Mouse (Mus musculus) kidney, embryonic 15.5 days (tissue): ENCODE data around the gene Abcc5. TPM values are rescaled to one million over a fixed set of nuclear protein-coding genes. Genes with fewer than 3 reads are reported as not detected.

Source experiments
- ATAC-seq: fragments of 200-750 bp; cut with Nextera tagmentation; replicated peaks from 2 replicates; pipeline ENCODE4 v1.8.0; 2017; ENCODE audit warnings: moderate TSS enrichment; ENCODE audit not compliant: low FRiP score
- H3K27ac ChIP-seq: fragments of 300-500 bp; sonication (generic); 2 replicates; pipeline ENCODE4 v1.5.1; 2015; ENCODE audit warnings: mild to moderate bottlenecking, inconsistent platforms
- H3K27me3 ChIP-seq: fragments of 300-500 bp; sonication (generic); 2 replicates; pipeline ENCODE4 v1.6.1; 2015; ENCODE audit warnings: inconsistent platforms
- H3K36me3 ChIP-seq: fragments of 300-500 bp; sonication (generic); 2 replicates; pipeline ENCODE4 v1.6.1; 2015; ENCODE audit warnings: inconsistent platforms
- H3K4me1 ChIP-seq: fragments of 300-500 bp; sonication (generic); 2 replicates; pipeline ENCODE4 v1.6.1; 2015; ENCODE audit warnings: inconsistent platforms
- H3K4me2 ChIP-seq: fragments of 300-500 bp; sonication (generic); 2 replicates; pipeline ENCODE4 v1.6.1; 2015; ENCODE audit warnings: moderate library complexity, mild to moderate bottlenecking, inconsistent platforms
- H3K4me3 ChIP-seq: fragments of 300-500 bp; sonication (generic); replicated peaks from 2 replicates; pipeline ENCODE4 v1.5.1; 2015; ENCODE audit warnings: mild to moderate bottlenecking, inconsistent platforms
- H3K9ac ChIP-seq: fragments of 300-500 bp; sonication (generic); 2 replicates; pipeline ENCODE4 v1.6.1; 2015; ENCODE audit warnings: mild to moderate bottlenecking, inconsistent platforms
- H3K9me3 ChIP-seq: fragments of 300-500 bp; sonication (generic); replicated peaks from 2 replicates; pipeline ENCODE4 v1.6.1; 2016; ENCODE audit warnings: inconsistent platforms
- WGBS: fragments of 180-500 bp; shearing (Covaris S2); methylation state at CpG from one replicate; pipeline ENCODE4 v1.1.7; 2015; ENCODE audit warnings: mixed read lengths; 5-methylcytosine and 5-hydroxymethylcytosine counted together
- polyA plus RNA-seq: library from polyadenylated mRNA; unstranded; fragments of >200 nt; fragmentation: Nextera tagmentation; extraction: Ambion mirVana; gene quantifications from 2 replicates; pipeline ENCODE4 v1.2.1, GENCODE M21; 2015

Gene Abcc5
- polyA plus RNA-seq, 1 experiment from 2014 or later: 63.1 TPM

- Histone ChIP-seq H3K27ac (no peak overlapping the region), H3K9me3 (no peaks in the 10 kb centered on the region), H3K4me2 (no peak overlapping the region), H3K4me3 (no peak overlapping the region), H3K36me3 (peaks cover 52% of the 10 kb centered on the region), H3K27me3 (no peaks in the 10 kb centered on the region), H3K4me1 (no peaks in the 10 kb centered on the region), H3K9ac (no peak overlapping the region)
- 95% methylated on average over 3 of the region's 3 CpGs for WGBS
- no peak for ATAC-seq
Measured at GRCm38 (mm10) chr16:20338616-20339015, 87.6 kb downstream of the Abcc5 start.

DNA sequence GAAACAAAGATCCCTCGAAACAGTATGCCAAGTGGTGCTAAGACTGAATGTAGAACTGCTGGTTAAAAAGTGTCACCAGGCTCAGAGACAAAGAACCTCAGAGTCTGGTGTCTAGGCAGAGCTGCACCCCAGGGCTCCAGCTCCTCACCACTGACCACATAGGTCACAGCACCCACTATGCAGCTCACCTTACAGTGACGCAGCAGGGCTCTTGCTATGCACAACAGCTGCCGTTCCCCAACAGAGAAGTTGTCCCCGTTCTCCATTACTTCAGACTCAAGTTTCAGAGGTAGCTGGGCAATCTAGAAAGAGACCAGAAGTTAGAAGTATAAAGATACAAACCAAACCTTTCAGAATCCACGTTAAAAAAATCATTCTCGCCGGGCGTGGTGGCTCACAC lies 91.3 kb downstream of the Abcc5 start:
- no peaks in the 10 kb centered on the region for H3K9me3 ChIP-seq
- no peak overlapping the region for H3K27ac ChIP-seq
- ATAC-seq: no peak
- H3K4me3 ChIP-seq: no peak overlapping the region
- no peaks in the 10 kb centered on the region for H3K4me1 ChIP-seq
- peaks cover 66% of the 10 kb centered on the region for H3K36me3 ChIP-seq
- H3K9ac ChIP-seq: no peak overlapping the region
- WGBS: 95% methylated on average over 8 of the region's 8 CpGs
- no peak overlapping the region for H3K4me2 ChIP-seq
- no peaks in the 10 kb centered on the region for H3K27me3 ChIP-seq

- Histone ChIP-seq H3K4me1 (no peaks in the 10 kb centered on the region), H3K36me3 (peaks cover 25% of the 10 kb centered on the region), H3K27ac (no peak overlapping the region), H3K4me3 (no peak overlapping the region), H3K27me3 (no peaks in the 10 kb centered on the region), H3K9ac (no peak overlapping the region), H3K9me3 (no peaks in the 10 kb centered on the region), H3K4me2 (no peak overlapping the region)
- no peak for ATAC-seq
- 90% methylated on average over 5 of the region's 5 CpGs for WGBS
Measured at GRCm38 (mm10) chr16:20328306-20328705, 97.9 kb downstream of the Abcc5 start.

DNA sequence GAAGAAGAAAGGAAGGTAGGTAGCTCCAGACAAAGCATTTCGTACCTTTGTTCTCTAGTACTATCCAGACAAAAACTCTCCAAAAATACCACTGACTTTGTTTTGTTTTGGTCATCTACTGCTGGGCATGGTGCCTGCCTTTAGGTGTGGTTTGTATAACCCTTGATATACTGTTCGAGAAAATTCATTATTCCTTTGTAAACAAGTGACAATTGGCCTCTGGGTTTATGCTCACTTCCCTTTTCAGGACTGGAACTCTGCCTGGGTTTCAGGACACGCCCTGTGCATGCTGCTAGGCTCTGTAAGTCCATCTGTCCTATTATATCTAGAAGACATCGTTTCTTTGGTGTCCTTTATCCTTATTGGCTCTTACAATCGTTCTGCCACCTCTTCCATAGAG lies 100.9 kb downstream of the Abcc5 start, which contains the start of gene Cyp2ab1:
TSS of gene Cyp2ab1 (minus strand) at position 119 of the 400 bp plus-strand sequence.
- Histone ChIP-seq H3K27me3 (no peaks in the 10 kb centered on the region), H3K27ac (no peak within 1 kb of the TSS), H3K36me3 (0 out of 2 replicates have a peak, but pooled peaks cover 5% of the 10 kb centered on the region), H3K4me2 (no peak within 1 kb of the TSS), H3K9ac (no peak within 1 kb of the TSS), H3K9me3 (no peaks in the 10 kb centered on the region), H3K4me3 (no peak within 1 kb of the TSS), H3K4me1 (no peaks in the 10 kb centered on the region)
- ATAC-seq: no peak
- 72% methylated on average over 5 of the region's 5 CpGs for WGBS

- Histone ChIP-seq H3K4me3 (no peak overlapping the region), H3K9me3 (no peaks in the 10 kb centered on the region), H3K4me2 (no peak overlapping the region), H3K36me3 (no peaks in the 10 kb centered on the region), H3K4me1 (no peaks in the 10 kb centered on the region), H3K27ac (no peak overlapping the region), H3K27me3 (no peaks in the 10 kb centered on the region), H3K9ac (no peak overlapping the region)
- ATAC-seq: no peak
- 68% methylated on average over 5 of the region's 5 CpGs for WGBS
Measured at GRCm38 (mm10) chr16:20323907-20324306, 102.3 kb downstream of the Abcc5 start.

DNA sequence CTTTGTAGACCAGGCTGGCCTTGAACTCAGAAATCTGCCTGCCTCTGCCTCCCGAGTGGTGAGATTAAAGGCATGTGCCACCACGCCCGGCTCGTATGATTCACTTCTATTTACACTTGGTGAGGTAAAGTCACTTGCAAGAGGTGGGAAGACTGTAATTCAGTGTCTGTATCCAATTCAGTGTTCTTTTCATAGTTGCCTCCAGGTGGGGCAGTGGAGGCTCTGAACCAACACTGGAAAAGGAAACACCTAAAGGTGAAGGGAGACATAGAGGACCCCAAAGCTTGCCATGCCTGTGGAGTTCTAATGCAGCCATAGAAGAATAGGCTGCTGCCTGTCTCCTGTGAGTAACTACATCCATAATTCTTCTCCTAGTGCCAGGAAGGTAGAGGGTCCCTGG lies 103.9 kb downstream of the Abcc5 start:
- no peaks in the 10 kb centered on the region for H3K9me3 ChIP-seq
- H3K4me1 ChIP-seq: no peaks in the 10 kb centered on the region
- WGBS: 87% methylated on average over 4 of the region's 4 CpGs
- H3K36me3 ChIP-seq: no peaks in the 10 kb centered on the region
- H3K9ac ChIP-seq: no peak overlapping the region
- H3K4me2 ChIP-seq: no peak overlapping the region
- H3K4me3 ChIP-seq: no peak overlapping the region
- no peak for ATAC-seq
- no peaks in the 10 kb centered on the region for H3K27me3 ChIP-seq
- H3K27ac ChIP-seq: no peak overlapping the region

DNA sequence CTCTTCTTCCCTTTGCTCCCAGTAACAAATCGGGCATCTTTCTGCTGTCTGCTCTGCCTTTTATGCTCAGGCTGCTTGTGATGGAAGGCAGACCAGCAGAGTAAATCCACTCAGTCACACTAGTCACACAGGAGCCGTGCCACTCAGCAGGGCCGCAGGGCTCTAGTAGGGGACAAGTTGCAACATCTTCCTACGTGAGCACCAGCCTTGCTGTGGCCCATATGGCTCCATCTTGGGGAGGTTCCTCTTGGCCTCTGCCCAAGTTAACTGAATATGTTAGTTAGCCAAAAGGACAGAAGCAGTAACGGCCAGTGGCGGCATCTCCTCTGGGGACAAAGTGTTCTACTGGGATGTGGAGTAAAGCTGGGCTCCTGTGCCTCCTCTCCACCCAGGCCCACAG lies 109.4 kb downstream of the Abcc5 start:
- no peak overlapping the region for H3K4me2 ChIP-seq
- no peaks in the 10 kb centered on the region for H3K4me1 ChIP-seq
- H3K4me3 ChIP-seq: no peak overlapping the region
- 79% methylated on average over 6 of the region's 6 CpGs for WGBS
- ATAC-seq: no peak
- H3K27me3 ChIP-seq: no peaks in the 10 kb centered on the region
- no peaks in the 10 kb centered on the region for H3K36me3 ChIP-seq
- H3K27ac ChIP-seq: no peak overlapping the region
- H3K9ac ChIP-seq: no peak overlapping the region
- H3K9me3 ChIP-seq: no peaks in the 10 kb centered on the region

- WGBS: 80% methylated on average over 4 of the region's 4 CpGs
- no peak overlapping the region for H3K27ac ChIP-seq
- H3K36me3 ChIP-seq: no peaks in the 10 kb centered on the region
- no peak overlapping the region for H3K4me3 ChIP-seq
- no peaks in the 10 kb centered on the region for H3K4me1 ChIP-seq
- H3K27me3 ChIP-seq: no peaks in the 10 kb centered on the region
- H3K4me2 ChIP-seq: no peak overlapping the region
- H3K9me3 ChIP-seq: no peaks in the 10 kb centered on the region
- ATAC-seq: no peak
- H3K9ac ChIP-seq: no peak overlapping the region
Measured at GRCm38 (mm10) chr16:20315266-20315665, 110.9 kb downstream of the Abcc5 start.

DNA sequence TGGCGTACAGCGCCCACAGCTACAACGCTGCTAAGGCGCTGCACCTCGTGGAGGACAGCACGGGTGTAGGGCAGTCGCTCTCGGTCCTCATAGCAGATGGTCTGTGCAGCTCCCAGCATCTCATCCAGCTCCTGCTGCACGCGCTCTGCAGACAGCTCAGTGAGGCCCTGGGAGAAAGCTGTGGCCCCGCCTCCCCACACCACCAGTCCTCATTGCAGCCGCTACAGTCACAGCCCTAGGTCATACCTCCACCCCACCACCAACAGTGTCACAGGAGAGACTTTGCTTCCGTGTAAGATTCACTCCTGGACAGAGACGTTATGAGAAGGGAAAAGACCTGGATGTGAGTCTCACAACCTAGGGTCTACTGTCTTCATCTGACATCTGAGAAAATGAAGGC lies 113.9 kb downstream of the Abcc5 start:
- Histone ChIP-seq H3K27me3 (no peaks in the 10 kb centered on the region), H3K9me3 (no peaks in the 10 kb centered on the region), H3K4me1 (no peaks in the 10 kb centered on the region), H3K36me3 (no peaks in the 10 kb centered on the region), H3K4me2 (no peak overlapping the region), H3K9ac (no peak overlapping the region), H3K4me3 (no peak overlapping the region), H3K27ac (no peak overlapping the region)
- 58% methylated on average over 14 of the region's 14 CpGs for whole genome bisulfite sequencing
- no peak for ATAC-seq

- Histone ChIP-seq H3K4me2 (peak within 1 kb of the TSS; percentile 77), H3K27me3 (no peaks in the 10 kb centered on the region), H3K9me3 (no peaks in the 10 kb centered on the region), H3K27ac (peak within 1 kb of the TSS; percentile 82), H3K4me3 (peak within 1 kb of the TSS; percentile 93), H3K36me3 (peaks cover 11% of the 10 kb centered on the region), H3K4me1 (peaks cover 17% of the 10 kb centered on the region), H3K9ac (peak within 1 kb of the TSS; percentile 79)
- WGBS: under 1% methylated on average over 52 of the region's 52 CpGs
- ATAC-seq: peak; percentile 88
Measured at GRCm38 (mm10) chr16:20301770-20302649, 124.2 kb downstream of the Abcc5 start, which contains the start of gene Parl. TSS of gene Parl (minus strand) at chr16:20302387.

- 0 out of 2 replicates have a peak overlapping the region, but pooled peaks have one; percentile 77 for H3K4me2 ChIP-seq
- H3K27me3 ChIP-seq: no peaks in the 10 kb centered on the region
- H3K27ac ChIP-seq: no peak overlapping the region
- H3K9ac ChIP-seq: no peak overlapping the region
- no peak for ATAC-seq
- no peaks in the 10 kb centered on the region for H3K9me3 ChIP-seq
- peaks cover 29% of the 10 kb centered on the region for H3K36me3 ChIP-seq
- 89% methylated on average over 2 of the region's 2 CpGs for WGBS
- peaks cover 17% of the 10 kb centered on the region for H3K4me1 ChIP-seq
- H3K4me3 ChIP-seq: no peak overlapping the region
Measured at GRCm38 (mm10) chr16:20300076-20300475, 126.1 kb downstream of the Abcc5 start.
